22 mouse cellular contexts compared by ENCODE assay signal in the genomic region with DNA sequence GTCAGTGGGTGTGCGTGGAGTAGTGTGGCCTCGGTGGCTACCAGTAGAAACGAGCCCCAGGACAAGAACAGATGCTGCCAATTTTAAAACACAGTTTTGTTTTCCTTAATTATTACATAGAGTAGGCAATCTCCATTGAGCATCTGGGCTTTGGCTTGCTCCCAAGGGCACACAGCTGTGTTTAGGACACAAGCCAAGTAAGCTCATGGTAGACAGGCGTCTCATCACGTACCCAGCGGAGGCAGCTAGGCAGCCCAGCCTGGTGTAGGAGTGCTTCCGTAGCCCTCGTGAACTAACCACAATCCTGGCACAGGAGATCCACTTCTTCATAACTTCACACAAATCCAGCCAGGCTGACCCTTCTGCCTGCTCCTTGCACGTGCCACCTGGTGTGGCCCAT.
DNase-seq lines count a peak whose midpoint lies in the region; ATAC-seq and TF ChIP-seq lines count a peak whose summit lies in the region.
"Had no signal": no experiment of that assay in that cellular context is flagged by ENCODE, and none has a peak within 500 bp of the region (broad histone marks: within the 10 kb centered on the region; RNA-seq: fewer than 3 reads in every experiment).

No protein-coding gene starts in this region.

- no peaks in the 10 kb centered on the region for H3K9me3 ChIP-seq in forebrain, embryonic 15.5 days
- no peaks in the 10 kb centered on the region for H3K9me3 ChIP-seq in forebrain, embryonic 10.5 days
- H3K9me3 ChIP-seq: intestine, embryonic 15.5 days; stomach, embryonic 15.5 days had no signal

- no peak for TF ChIP-seq CTCF in lung, adult 2 months (IDR thresholded peaks at IDR 0.05; ENCODE audit: insufficient read depth, low read length)
- TF ChIP-seq CTCF in brain, embryonic 14.5 days (IDR thresholded peaks at IDR 0.05; ENCODE audit: borderline replicate concordance, extremely low read depth, insufficient read depth, insufficient read length), result no peak

- no peaks in the 10 kb centered on the region for H3K4me1 ChIP-seq in forebrain, embryonic 15.5 days
- no peaks in the 10 kb centered on the region for H3K4me1 ChIP-seq in forebrain, embryonic 10.5 days
- no peaks in the 10 kb centered on the region for H3K4me1 ChIP-seq in lung, adult 2 months (ENCODE audit: control insufficient read depth, insufficient read depth, low read length)
- H3K4me1 ChIP-seq: hindbrain, embryonic 12.5 days; intestine, embryonic 15.5 days; stomach, embryonic 15.5 days had no signal

- H3K27me3 ChIP-seq in forebrain, embryonic 15.5 days, result no peaks in the 10 kb centered on the region
- no peaks in the 10 kb centered on the region for H3K27me3 ChIP-seq in forebrain, embryonic 10.5 days (ENCODE audit: poor library complexity, severe bottlenecking)
- H3K27me3 ChIP-seq: hindbrain, embryonic 12.5 days; intestine, embryonic 15.5 days; stomach, embryonic 15.5 days had no signal

- H3K4me3 ChIP-seq in forebrain, embryonic 15.5 days, result no peak overlapping the region
- no peak overlapping the region for H3K4me3 ChIP-seq in forebrain, embryonic 10.5 days
- no peak overlapping the region for H3K4me3 ChIP-seq in lung, adult 2 months (replicated peaks; ENCODE audit: extremely low read depth, low read depth, low read length)
- H3K4me3 ChIP-seq: gastrocnemius, adult 2 months; hindbrain, embryonic 12.5 days; intestine, embryonic 15.5 days; left cerebral cortex, adult 2 months; midbrain, embryonic 10.5 days; stomach, embryonic 15.5 days had no signal

- H3K4me2 ChIP-seq in forebrain, embryonic 15.5 days (replicated peaks), result no peak overlapping the region
- H3K4me2 ChIP-seq: heart, embryonic 11.5 days; hindbrain, embryonic 12.5 days; intestine, embryonic 15.5 days; stomach, embryonic 15.5 days had no signal

- H3K36me3 ChIP-seq in forebrain, embryonic 15.5 days, result no peaks in the 10 kb centered on the region
- no peaks in the 10 kb centered on the region for H3K36me3 ChIP-seq in forebrain, embryonic 10.5 days (replicated peaks)
- H3K36me3 ChIP-seq: hindbrain, embryonic 12.5 days; intestine, embryonic 15.5 days; midbrain, embryonic 10.5 days; stomach, embryonic 15.5 days had no signal

- 53% methylated on average over 9 of the region's 9 CpGs for WGBS in forebrain, embryonic 15.5 days
- 90% methylated on average over 9 of the region's 9 CpGs for WGBS in forebrain, embryonic 10.5 days
- WGBS in lung, adult 2 months, result 75% methylated on average over 9 of the region's 9 CpGs

- no peak overlapping the region for H3K9ac ChIP-seq in forebrain, embryonic 15.5 days (replicated peaks)
- H3K9ac ChIP-seq: hindbrain, embryonic 12.5 days; intestine, embryonic 15.5 days; liver, embryonic 14.5 days; stomach, embryonic 15.5 days had no signal

- ATAC-seq in forebrain, embryonic 15.5 days (replicated peaks), result 0 out of 2 replicates have a peak, but pooled peaks have one; percentile 67
- ATAC-seq: intestine, embryonic 15.5 days had no signal

- DNase-seq in forebrain, embryonic 10.5 days (ENCODE audit: extremely low spot score, low spot score), result no peak
- peak; percentile 1 for DNase-seq in lung, postnatal 36 days
- DNase-seq in lung, adult 2 months, result no peak
- peak; percentile 20 for DNase-seq in adrenal gland, postnatal 25 days
- DNase-seq in brain, embryonic 14.5 days (ENCODE audit: low read depth), result peak; percentile 67
- DNase-seq in thymus, postnatal 4 days, result no peak
- DNase-seq: cerebellum, adult 2 months; cerebellum, postnatal 36 days; gastrocnemius, adult 2 months; heart, postnatal 10 days; kidney, adult 9 months; kidney, postnatal 25 days; lung, postnatal 14 days; retina, postnatal 1 day had no signal

- TF ChIP-seq POLR2A in lung, adult 2 months (IDR thresholded peaks at IDR 0.05; ENCODE audit: borderline replicate concordance, extremely low read depth, low read depth, low read length), result no peak
- no peak for TF ChIP-seq POLR2A in brain, embryonic 14.5 days (IDR thresholded peaks at IDR 0.05; ENCODE audit: borderline replicate concordance, extremely low read depth, insufficient read depth, insufficient read length, poor library complexity, severe bottlenecking)

- no peak overlapping the region for H3K27ac ChIP-seq in forebrain, embryonic 15.5 days (replicated peaks)
- H3K27ac ChIP-seq in forebrain, embryonic 10.5 days, result no peak overlapping the region
- H3K27ac ChIP-seq: gastrocnemius, adult 2 months; hindbrain, embryonic 12.5 days; intestine, embryonic 15.5 days; left cerebral cortex, adult 2 months; liver, embryonic 14.5 days; stomach, embryonic 15.5 days had no signal

Comparison
In these comparisons a context has a peak if more than half of its experiments do, and no peak if none do; other contexts are left out.
1. DNase-seq: peak in lung, postnatal 36 days (single experiment), adrenal gland, postnatal 25 days (single experiment) and brain, embryonic 14.5 days (single experiment); none in forebrain, embryonic 10.5 days (single experiment), lung, adult 2 months (single experiment) and thymus, postnatal 4 days (single experiment).